Mouse (Mus musculus) MEL (cell line): ENCODE results near the gene Sipa1l3. TPM values are rescaled to one million over a fixed set of nuclear protein-coding genes. Genes with fewer than 3 reads are reported as not detected.

Experiments used
- DNase-seq: peaks from one replicate; pipeline ENCODE4 v3.0.0; 2011; ENCODE audit warnings: low read depth, low spot score
- H3K27ac ChIP-seq: 2 replicates; pipeline ENCODE4 v1.5.1; 2012; ENCODE audit warnings: low read depth, mild to moderate bottlenecking, control low read depth, low read length, moderate library complexity; ENCODE audit not compliant: control insufficient read depth
- H3K27me3 ChIP-seq, 2 experiments: fragments of 150-350 bp in 1 of 2; sonication (generic) in 1 of 2; 2 replicates each; pipeline ENCODE4 v1.6.1; 2012; ENCODE audit warnings: low read length in 2 of 2, mild to moderate bottlenecking in 2 of 2, improper control_type of control experiment in 1 of 2, moderate library complexity in 1 of 2; ENCODE audit not compliant: insufficient read depth in 2 of 2, control insufficient read depth in 1 of 2
- H3K36me3 ChIP-seq, 2 experiments: 2 replicates each; pipeline ENCODE4 v1.6.1; 2012 to 2014; ENCODE audit warnings: low read length in 2 of 2, improper control_type of control experiment in 1 of 2, inconsistent platforms in 1 of 2, mild to moderate bottlenecking in 1 of 2; ENCODE audit not compliant: insufficient read depth in 2 of 2, control insufficient read depth in 1 of 2
- H3K4me1 ChIP-seq, 2 experiments: fragments of 150-350 bp in 1 of 2; sonication (generic) in 1 of 2; 2 replicates each; pipeline ENCODE4 v1.6.1; 2012; ENCODE audit warnings: low read length in 2 of 2, improper control_type of control experiment in 1 of 2, mild to moderate bottlenecking in 1 of 2; ENCODE audit not compliant: insufficient read depth in 2 of 2, control insufficient read depth in 1 of 2
- H3K4me3 ChIP-seq, 2 experiments: fragments of 150-350 bp in 1 of 2; sonication (generic) in 1 of 2; 2 replicates each; pipeline ENCODE4 v1.5.1; 2012; ENCODE audit warnings: low read depth in 2 of 2, low read length in 2 of 2, mild to moderate bottlenecking in 2 of 2, moderate library complexity in 2 of 2, control low read depth in 1 of 2, improper control_type of control experiment in 1 of 2; ENCODE audit not compliant: control insufficient read depth in 1 of 2, insufficient read depth in 1 of 2
- H3K79me2 ChIP-seq: 2 replicates; pipeline ENCODE4 v1.6.1; 2012; ENCODE audit warnings: mild to moderate bottlenecking, low read length, moderate library complexity; ENCODE audit not compliant: control insufficient read depth, poor library complexity, insufficient read depth
- H3K9ac ChIP-seq: 2 replicates; pipeline ENCODE4 v1.6.1; 2012; ENCODE audit warnings: low read depth, mild to moderate bottlenecking, control low read depth, low read length, moderate library complexity; ENCODE audit not compliant: control insufficient read depth, poor library complexity, severe bottlenecking
- H3K9me3 ChIP-seq: fragments of 150-350 bp; sonication (generic); replicated peaks from 2 replicates; pipeline ENCODE4 v1.6.1; 2012; ENCODE audit warnings: mild to moderate bottlenecking, low read length, improper control_type of control experiment, moderate library complexity; ENCODE audit not compliant: insufficient read depth
- TAL1 ChIP-seq: IDR thresholded peaks from 2 replicates; pipeline ENCODE4 v1.6.1; 2012; ENCODE audit warnings: mild to moderate bottlenecking, inconsistent platforms, low read length, moderate library complexity, mixed read lengths
- ZC3H11A ChIP-seq: IDR thresholded peaks from 2 replicates; pipeline ENCODE4 v1.6.1; 2012; ENCODE audit warnings: low read depth, mild to moderate bottlenecking, inconsistent platforms, low read length, improper control_type of control experiment
- polyA plus RNA-seq, 2 experiments: library from polyadenylated mRNA; stranded (reverse) in 1 of 2; unstranded in 1 of 2; fragments of >175 nt in 1 of 2; fragments of >200 nt in 1 of 2; gene quantifications; 2 replicates each; pipeline versions ENCODE4 v1.2.1 to v1.2.4; 2012; ENCODE audit warnings: low replicate concordance in 2 of 2, low read depth in 1 of 2; ENCODE audit not compliant: insufficient read length in 2 of 2, insufficient read depth in 1 of 2, missing spikeins in 1 of 2
- total RNA-seq: library from RNA; depleted of rRNA; stranded (reverse); fragments of 300-350 nt; gene quantifications from 2 replicates; pipeline ENCODE4 v1.2.3, GENCODE M21; 2012; rRNA removed

The Sipa1l3 gene
- total and polyA plus RNA-seq, 3 experiments, result 14.9 to 49.4 TPM; not detected in 1

DNA sequence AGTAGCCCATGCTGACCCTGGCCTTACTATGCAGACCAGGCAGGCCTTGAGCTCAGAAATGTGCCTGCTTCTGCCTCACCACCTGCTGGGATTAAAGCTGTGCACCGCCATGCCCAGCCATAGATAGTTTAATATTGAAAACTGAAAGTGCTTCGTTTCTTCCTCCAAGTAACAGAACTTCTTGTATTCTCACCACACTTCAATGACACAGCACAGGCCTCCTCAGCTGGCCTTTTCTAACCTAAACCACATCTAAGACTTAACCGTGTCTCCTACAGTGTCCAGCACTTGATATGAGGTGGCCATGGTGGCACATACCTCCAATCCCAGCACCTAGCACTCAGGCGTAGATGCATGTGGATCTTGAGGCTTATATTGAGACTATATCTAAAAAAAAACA, 248.0 kb downstream of the Sipa1l3 start:
- H3K27ac ChIP-seq, result no peak overlapping the region
- DNase-seq, result no peak
- no peaks in the 10 kb centered on the region for H3K9me3 ChIP-seq
- no peak overlapping the region for H3K4me3 ChIP-seq
- TF ChIP-seq ZC3H11A (no peak), TAL1 (no peak)
- H3K4me1 ChIP-seq, result no peaks in the 10 kb centered on the region
- H3K27me3 ChIP-seq, result no peaks in the 10 kb centered on the region
- H3K9ac ChIP-seq, result no peak overlapping the region
- H3K36me3 ChIP-seq, result peaks cover 0 to 2% of the 10 kb centered on the region in 2 experiments; a peak in 1 of 4 replicates
- H3K79me2 ChIP-seq, result peaks cover 2% of the 10 kb centered on the region; the same call in 1 of the 2 replicates

Other genes with a start within 250 kb of the Sipa1l3 start
- 71.9 and 78.1 TPM in 2 replicates for gene Spint2, start 236.7 kb downstream of the Sipa1l3 start, total RNA-seq
- 100 to 1,000 TPM in 1 of 2 experiments, not detected in 1; 131 TPM for gene Spint2, start 236.7 kb downstream of the Sipa1l3 start, polyA plus RNA-seq
- gene Ppp1r14a, start 229.3 kb downstream of the Sipa1l3 start, total RNA-seq, result 3.8 and 3.9 TPM in 2 replicates
- 1 to 10 TPM in 1 of 2 experiments, not detected in 1; 7.1 TPM for gene Ppp1r14a, start 229.3 kb downstream of the Sipa1l3 start, polyA plus RNA-seq
- gene Dpf1, start 214.7 kb downstream of the Sipa1l3 start, total RNA-seq, result 8.4 and 10.2 TPM in 2 replicates
- 10 to 100 TPM in 1 of 2 experiments, not detected in 1; 17.3 TPM for gene Dpf1, start 214.7 kb downstream of the Sipa1l3 start, polyA plus RNA-seq
- gene Catsperg2, start 208.4 kb upstream of the Sipa1l3 start, total RNA-seq, result not detected in 2 replicates
- not detected for gene Catsperg2, start 208.4 kb upstream of the Sipa1l3 start, polyA plus RNA-seq
- 7.0 and 8.1 TPM in 2 replicates for gene Zfp84, start 249.9 kb upstream of the Sipa1l3 start, total RNA-seq
- 1 to 10 TPM in 1 of 2 experiments, not detected in 1; 4.7 TPM for gene Zfp84, start 249.9 kb upstream of the Sipa1l3 start, polyA plus RNA-seq